Comparison of ENCODE assay signal across 17 mouse cellular contexts in genomic region chr11:56716953-56717352, GRCm38 (mm10).
DNase-seq lines count a peak whose midpoint lies in the region; ATAC-seq and TF ChIP-seq lines count a peak whose summit lies in the region.
"Had no signal": no experiment of that assay in that cellular context is flagged by ENCODE, and none has a peak within 500 bp of the region (broad histone marks: within the 10 kb centered on the region; RNA-seq: fewer than 3 reads in every experiment).

No protein-coding gene starts in this region.

- no peak overlapping the region for H3K27ac ChIP-seq in lung, postnatal 0 days (ENCODE audit: low read length)
- H3K27ac ChIP-seq: hindbrain, embryonic 12.5 days; kidney, embryonic 15.5 days; limb, embryonic 13.5 days; liver, embryonic 14.5 days had no signal

- no peak for TF ChIP-seq CTCF in lung, postnatal 0 days (IDR thresholded peaks at IDR 0.05)

- H3K4me1 ChIP-seq in lung, postnatal 0 days (ENCODE audit: insufficient read depth, low read depth, low read length) = no peaks in the 10 kb centered on the region
- H3K4me1 ChIP-seq: hindbrain, embryonic 12.5 days; kidney, embryonic 15.5 days; limb, embryonic 13.5 days had no signal

- 0 out of 2 replicates have a peak, but pooled peaks have one; percentile 11 for TF ChIP-seq EP300 in lung, postnatal 0 days (IDR thresholded peaks at IDR 0.05)

- no peaks in the 10 kb centered on the region for H3K9me3 ChIP-seq in lung, postnatal 0 days (ENCODE audit: low read length)
- H3K9me3 ChIP-seq: hindbrain, embryonic 12.5 days; kidney, embryonic 15.5 days; limb, embryonic 13.5 days had no signal

- H3K27me3 ChIP-seq in lung, postnatal 0 days (replicated peaks; ENCODE audit: insufficient read depth, low read length) = no peaks in the 10 kb centered on the region
- H3K27me3 ChIP-seq: hindbrain, embryonic 12.5 days; kidney, embryonic 15.5 days; limb, embryonic 13.5 days; Patski had no signal

- no peaks in the 10 kb centered on the region for H3K36me3 ChIP-seq in lung, postnatal 0 days (ENCODE audit: insufficient read depth, low read length)
- H3K36me3 ChIP-seq: hindbrain, embryonic 12.5 days; kidney, embryonic 15.5 days; limb, embryonic 13.5 days had no signal

- no peak overlapping the region for H3K4me2 ChIP-seq in lung, postnatal 0 days (replicated peaks; ENCODE audit: low read depth, low read length)
- H3K4me2 ChIP-seq: hindbrain, embryonic 12.5 days; kidney, embryonic 15.5 days; limb, embryonic 13.5 days had no signal

- DNase-seq in lung, postnatal 0 days (ENCODE audit: low spot score) = peak; percentile 62
- DNase-seq in lung, postnatal 4 days = no peak
- DNase-seq in frontal cortex, postnatal 36 days (ENCODE audit: low spot score in 2 of 2) = peak; percentile 26 to 70
- DNase-seq in layer of hippocampus, postnatal 36 days = peak; percentile 13 to 26
- peak; percentile 21 to 25 for DNase-seq in right cerebral cortex, postnatal 36 days (ENCODE audit: low spot score in 2 of 2)
- DNase-seq in adrenal gland, postnatal 10 days = no peak
- no peak for DNase-seq in cerebellum, adult 18-20 months
- DNase-seq: adrenal gland, postnatal 36 days; cerebellum, postnatal 10 days; thymus, adult 18-20 months had no signal

- H3K9ac ChIP-seq in lung, postnatal 0 days (replicated peaks; ENCODE audit: low read depth) = no peak overlapping the region
- H3K9ac ChIP-seq: hindbrain, embryonic 12.5 days; kidney, embryonic 15.5 days; limb, embryonic 13.5 days; liver, embryonic 14.5 days had no signal

- WGBS in lung, postnatal 0 days = 56% methylated on average over 2 of the region's 2 CpGs

- H3K4me3 ChIP-seq in lung, postnatal 0 days (ENCODE audit: low read depth, low read length) = no peak overlapping the region
- H3K4me3 ChIP-seq: hindbrain, embryonic 12.5 days; kidney, embryonic 15.5 days; limb, embryonic 13.5 days had no signal

- peak; percentile 59 for ATAC-seq in lung, postnatal 0 days
- ATAC-seq: activated CD4-positive, CD25-positive, alpha-beta regulatory T cell, adult 4 months; forebrain, embryonic 14.5 days; Patski had no signal

Comparison
In these comparisons a context has a peak if more than half of its experiments do, and no peak if none do; other contexts are left out.
1. DNase-seq: peak in lung, postnatal 0 days (single experiment), frontal cortex, postnatal 36 days (2 of 2), layer of hippocampus, postnatal 36 days (2 of 2) and right cerebral cortex, postnatal 36 days (2 of 2); none in lung, postnatal 4 days (0 of 2), adrenal gland, postnatal 10 days (single experiment) and cerebellum, adult 18-20 months (0 of 2).